Mouse (Mus musculus) MEL (cell line): ENCODE data around the gene 1700088E04Rik.
A peak's percentile ranks its signal among the peaks of the same experiment; 100 is the strongest.

Source experiments
- CTCF ChIP-seq, 3 experiments: IDR thresholded peaks in 2 of 3; conservative IDR thresholded peaks in 1 of 3; 2 replicates each; pipeline ENCODE4 v1.5.1; 2011 to 2012; ENCODE audit warnings: low read length in 3 of 3, low read depth in 2 of 3, mild to moderate bottlenecking in 2 of 3, improper control_type of control experiment in 1 of 3, inconsistent platforms in 1 of 3, mixed read lengths in 1 of 3, moderate library complexity in 1 of 3; ENCODE audit not compliant: control insufficient read depth in 1 of 3, insufficient read depth in 1 of 3, poor library complexity in 1 of 3, severe bottlenecking in 1 of 3
- ETS1 ChIP-seq: IDR thresholded peaks from 2 replicates; pipeline ENCODE4 v1.6.1; 2012; ENCODE audit warnings: low read depth, mild to moderate bottlenecking, inconsistent platforms, low read length, improper control_type of control experiment, moderate library complexity
- POLR2A ChIP-seq, 2 experiments: IDR thresholded peaks; 2 replicates each; pipeline ENCODE4 v1.6.1; 2011 to 2012; ENCODE audit warnings: low read length in 2 of 2, mild to moderate bottlenecking in 2 of 2, control low read depth in 1 of 2, improper control_type of control experiment in 1 of 2, low read depth in 1 of 2, moderate library complexity in 1 of 2; ENCODE audit not compliant: control insufficient read depth in 1 of 2, insufficient read depth in 1 of 2, poor library complexity in 1 of 2
- POLR2AphosphoS2 ChIP-seq: IDR thresholded peaks from 2 replicates; pipeline ENCODE4 v1.6.1; 2011; ENCODE audit warnings: low read length, improper control_type of control experiment
- USF1 ChIP-seq: IDR thresholded peaks from 2 replicates; pipeline ENCODE4 v1.6.1; 2014; ENCODE audit warnings: low read depth, mild to moderate bottlenecking, inconsistent platforms, low read length, improper control_type of control experiment, moderate library complexity

DNA sequence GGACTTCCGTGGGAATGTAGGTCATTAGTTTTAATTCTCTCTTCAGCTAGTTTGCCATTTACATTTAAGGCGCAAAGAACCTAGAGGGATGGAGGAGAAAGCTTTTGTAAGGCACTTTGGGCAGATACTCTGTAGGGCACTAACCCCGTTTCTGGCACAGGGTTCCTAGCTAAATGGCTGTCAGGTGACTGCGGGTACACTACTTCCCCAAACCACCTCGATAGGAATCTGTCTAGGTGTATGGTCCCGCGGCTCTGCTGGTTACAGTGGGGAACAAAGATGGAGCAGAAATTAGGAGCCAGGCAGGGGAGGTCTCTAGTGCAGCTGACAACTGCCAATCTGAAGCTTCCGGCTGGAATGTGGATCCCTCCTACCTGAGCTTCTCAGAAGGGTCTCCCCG lies 31.0 kb downstream of the 1700088E04Rik start:
- no peak for TF ChIP-seq POLR2A (IDR thresholded peaks at IDR 0.05; ENCODE audit: control insufficient read depth in 1 of 2, insufficient read depth in 1 of 2, low read depth in 1 of 2, low read length in 2 of 2, poor library complexity in 1 of 2)
- no peak for TF ChIP-seq CTCF (IDR thresholded peaks at IDR 0.05 in 2 of 3, conservative IDR thresholded peaks at IDR 0.05 in 1 of 3; ENCODE audit: control insufficient read depth in 1 of 3, insufficient read depth in 1 of 3, low read depth in 2 of 3, low read length in 3 of 3, poor library complexity in 1 of 3, severe bottlenecking in 1 of 3)
- peak; percentile 27; the same call in 1 of the 2 replicates for TF ChIP-seq ETS1
- TF ChIP-seq POLR2AphosphoS2: no peak
- peak; percentile 76; the same call in 1 of the 2 replicates for TF ChIP-seq USF1
